Mouse (Mus musculus) ovary, adult 2 months (tissue): ENCODE measurements around the gene Pum1. TPM values are rescaled to one million over a fixed set of nuclear protein-coding genes. Genes with fewer than 3 reads are reported as not detected.

Experiments
- polyA plus RNA-seq: library from polyadenylated mRNA; depleted of rRNA; stranded (reverse); fragments of >200 nt; gene quantifications from 2 replicates; pipeline ENCODE4 v1.2.3, GENCODE M21; 2012; rRNA removed

Pum1 gene
- polyA plus RNA-seq, result 76.3 and 100 TPM in 2 replicates

GRCm38 (mm10) chr4:130662979-130663725, at the start of gene Pum1:
Gene Pum1, plus strand, starts transcription at chr4:130663321.

GRCm38 (mm10) chr4:130792376-130793179, 129.5 kb downstream of the Pum1 start, which contains the start of gene Sdc3:
Gene Sdc3, plus strand, starts transcription at chr4:130792537.

Other genes with a start within 250 kb of the Pum1 start
- gene Nkain1, start 89.1 kb upstream of the Pum1 start, polyA plus RNA-seq, result 30.6 and 36.7 TPM in 2 replicates
- gene Sdc3, start 129.2 kb downstream of the Pum1 start, polyA plus RNA-seq, result 76.7 and 132 TPM in 2 replicates
- gene Laptm5, start 249.8 kb downstream of the Pum1 start, polyA plus RNA-seq, result 72.3 and 101 TPM in 2 replicates